Mouse (Mus musculus) lung, adult 2 months (tissue): ENCODE results near the gene Ppp1r3d.

Experiments used
- CTCF ChIP-seq: fragments of 200-500 bp; IDR thresholded peaks from 2 replicates; pipeline ENCODE4 v1.5.1; 2011; ENCODE audit warnings: mild to moderate bottlenecking, low read length, control low read depth; ENCODE audit not compliant: insufficient read depth
- POLR2A ChIP-seq: fragments of 200-500 bp; IDR thresholded peaks from 2 replicates; pipeline ENCODE4 v1.6.1; 2011; ENCODE audit warnings: low read depth, mild to moderate bottlenecking, control low read depth, low read length, borderline replicate concordance; ENCODE audit errors: extremely low read depth

DNA sequence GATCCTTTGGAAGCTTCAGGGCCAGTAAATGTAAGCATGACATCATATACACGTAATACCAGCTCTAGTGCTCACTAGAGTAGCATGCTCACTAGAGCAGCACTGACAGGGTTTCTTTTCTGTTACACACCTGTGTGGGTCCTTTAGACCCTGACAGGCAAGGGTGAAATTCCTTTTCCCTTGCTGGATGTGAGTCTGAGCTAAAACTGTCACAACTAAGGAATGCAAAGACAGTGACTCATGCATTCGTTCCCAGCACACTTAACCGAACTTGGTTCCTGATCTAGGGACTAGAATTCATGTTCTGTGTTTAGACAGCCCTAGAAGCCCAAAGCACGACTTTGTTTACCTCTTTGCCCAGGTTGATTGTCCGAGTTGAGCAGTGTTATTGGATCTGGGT lies 9.0 kb upstream of the Ppp1r3d start:
- no peak for TF ChIP-seq POLR2A
- TF ChIP-seq CTCF: no peak
